Mouse (Mus musculus): ENCODE results near the gene Olfm4. TPM values are rescaled to one million over a fixed set of nuclear protein-coding genes. Genes with fewer than 3 reads are reported as not detected.
A peak's percentile ranks its signal among the peaks of the same experiment; 100 is the strongest.

Gene Olfm4
- 1.8 and 1.9 TPM in 2 replicates for polyA plus RNA-seq (2015; fragmentation: Nextera tagmentation; extraction: Ambion mirVana)

DNA sequence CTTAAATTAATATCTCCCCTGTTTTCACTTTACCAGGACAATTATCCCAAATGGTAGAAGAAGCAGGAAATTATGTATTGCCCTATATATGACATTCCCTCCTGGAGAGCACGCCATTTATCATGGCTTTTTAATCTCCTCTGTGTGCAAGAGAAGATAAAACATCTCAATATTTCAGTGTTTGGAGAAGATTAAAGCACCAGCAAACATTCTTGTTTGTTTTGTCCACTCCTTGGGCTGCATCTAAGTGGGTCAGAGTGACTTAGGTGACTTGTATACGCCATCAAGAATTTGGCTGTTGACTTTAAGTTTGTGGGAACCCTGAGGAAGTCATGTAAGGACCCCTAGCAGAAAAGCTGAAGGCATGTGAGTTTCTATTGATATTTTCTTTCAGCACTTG lies at the start of gene Olfm4:
Gene Olfm4 (plus strand): TSS at position 301 of the 400 bp plus-strand sequence.
- no peaks in the 10 kb centered on the region for H3K27me3 ChIP-seq (ENCODE audit: insufficient read depth, low read length)
- WGBS: 82% methylated on average over 2 of the region's 2 CpGs
- no peak within 1 kb of the TSS for H3K4me3 ChIP-seq (ENCODE audit: low read length)
- no peaks in the 10 kb centered on the region for H3K9me3 ChIP-seq (ENCODE audit: low read length)
- no peaks in the 10 kb centered on the region for H3K36me3 ChIP-seq (ENCODE audit: insufficient read depth, low read length)
- H3K9ac ChIP-seq (replicated peaks; ENCODE audit: low read length): no peak within 1 kb of the TSS
- no peak for ATAC-seq (ENCODE audit: low FRiP score, low TSS enrichment)
- H3K4me1 ChIP-seq (ENCODE audit: insufficient read depth, low read length): peaks cover 22% of the 10 kb centered on the region
- no peak within 1 kb of the TSS for H3K27ac ChIP-seq (ENCODE audit: low read length)
- no peak within 1 kb of the TSS for H3K4me2 ChIP-seq (replicated peaks; ENCODE audit: low read depth, low read length)

- H3K9me3 ChIP-seq (ENCODE audit: low read length): no peaks in the 10 kb centered on the region
- WGBS: 65% methylated on average over 4 of the region's 4 CpGs
- no peak overlapping the region for H3K4me2 ChIP-seq (replicated peaks; ENCODE audit: low read depth, low read length)
- no peaks in the 10 kb centered on the region for H3K27me3 ChIP-seq (ENCODE audit: insufficient read depth, low read length)
- H3K27ac ChIP-seq (ENCODE audit: low read length): no peak overlapping the region
- no peaks in the 10 kb centered on the region for H3K36me3 ChIP-seq (ENCODE audit: insufficient read depth, low read length)
- no peaks in the 10 kb centered on the region for H3K4me1 ChIP-seq (ENCODE audit: insufficient read depth, low read length)
- no peak for ATAC-seq (ENCODE audit: low FRiP score, low TSS enrichment)
- no peak overlapping the region for H3K4me3 ChIP-seq (ENCODE audit: low read length)
- H3K9ac ChIP-seq (replicated peaks; ENCODE audit: low read length): no peak overlapping the region
Observed at GRCm38 (mm10) chr14:79934426-79934825, 49.5 kb upstream of the Olfm4 start.

- no peak for ATAC-seq (ENCODE audit: low FRiP score, low TSS enrichment)
- H3K27ac ChIP-seq (ENCODE audit: low read length): no peak overlapping the region
- WGBS: 91% methylated on average over 4 of the region's 4 CpGs
Observed at GRCm38 (mm10) chr14:79936879-79937468, 46.9 kb upstream of the Olfm4 start.

DNA sequence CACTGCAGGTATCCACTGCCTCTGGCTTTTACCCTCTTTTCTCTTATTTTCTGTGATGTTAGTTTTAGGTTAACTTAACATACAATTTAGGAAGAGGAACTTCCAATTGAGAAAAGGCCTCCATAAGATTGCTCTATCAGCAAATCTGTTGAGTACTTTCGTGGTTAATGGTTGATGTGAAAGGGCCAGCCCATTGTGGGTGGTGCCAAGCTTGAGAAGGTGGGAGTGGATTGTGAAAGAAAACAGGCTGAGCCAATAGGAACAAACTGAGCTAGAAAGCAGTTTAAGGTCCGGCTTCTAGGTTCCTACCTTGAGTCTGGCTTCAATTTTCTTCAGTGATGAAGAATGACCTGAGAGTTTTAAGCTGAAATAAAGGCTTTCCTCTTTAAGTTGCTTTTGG lies 38.0 kb upstream of the Olfm4 start:
- ATAC-seq (ENCODE audit: low FRiP score, low TSS enrichment): no peak
- H3K36me3 ChIP-seq (ENCODE audit: insufficient read depth, low read length): no peaks in the 10 kb centered on the region
- H3K4me1 ChIP-seq (ENCODE audit: insufficient read depth, low read length): no peaks in the 10 kb centered on the region
- no peak overlapping the region for H3K4me3 ChIP-seq (ENCODE audit: low read length)
- no peak overlapping the region for H3K9ac ChIP-seq (replicated peaks; ENCODE audit: low read length)
- H3K27ac ChIP-seq (ENCODE audit: low read length): no peak overlapping the region
- H3K9me3 ChIP-seq (ENCODE audit: low read length): no peaks in the 10 kb centered on the region
- no peak overlapping the region for H3K4me2 ChIP-seq (replicated peaks; ENCODE audit: low read depth, low read length)
- no peaks in the 10 kb centered on the region for H3K27me3 ChIP-seq (ENCODE audit: insufficient read depth, low read length)
- 65% methylated on average over 2 of the region's 2 CpGs for WGBS

More at GRCm38 (mm10) chr14:79936879-79937468, 46.9 kb upstream of the Olfm4 start:
- Histone ChIP-seq H3K9me3 (ENCODE audit: low read length) (no peaks in the 10 kb centered on the region), H3K4me1 (ENCODE audit: insufficient read depth, low read length) (no peaks in the 10 kb centered on the region), H3K4me2 (replicated peaks; ENCODE audit: low read depth, low read length) (no peak overlapping the region), H3K9ac (replicated peaks; ENCODE audit: low read length) (no peak overlapping the region), H3K36me3 (ENCODE audit: insufficient read depth, low read length) (no peaks in the 10 kb centered on the region), H3K4me3 (ENCODE audit: low read length) (no peak overlapping the region), H3K27me3 (ENCODE audit: insufficient read depth, low read length) (no peaks in the 10 kb centered on the region)

- no peak overlapping the region for H3K4me2 ChIP-seq (replicated peaks; ENCODE audit: low read depth, low read length)
- no peaks in the 10 kb centered on the region for H3K36me3 ChIP-seq (ENCODE audit: insufficient read depth, low read length)
- H3K4me3 ChIP-seq (ENCODE audit: low read length): no peak overlapping the region
- no peak overlapping the region for H3K9ac ChIP-seq (replicated peaks; ENCODE audit: low read length)
- no peaks in the 10 kb centered on the region for H3K27me3 ChIP-seq (ENCODE audit: insufficient read depth, low read length)
- 40% methylated on average over 3 of the region's 3 CpGs for WGBS
- H3K27ac ChIP-seq (ENCODE audit: low read length): no peak overlapping the region
- ATAC-seq (ENCODE audit: low FRiP score, low TSS enrichment): peak; percentile 67; the same call in 1 of the 2 replicates
- H3K9me3 ChIP-seq (ENCODE audit: low read length): no peaks in the 10 kb centered on the region
- no peaks in the 10 kb centered on the region for H3K4me1 ChIP-seq (ENCODE audit: insufficient read depth, low read length)
Observed at GRCm38 (mm10) chr14:79955678-79956077, 28.2 kb upstream of the Olfm4 start.

GRCm38 (mm10) chr14:79957789-79958487 lies 25.9 kb upstream of the Olfm4 start:
- no peak overlapping the region for H3K4me2 ChIP-seq (replicated peaks; ENCODE audit: low read depth, low read length)
- peak; percentile 85 for ATAC-seq (ENCODE audit: low FRiP score, low TSS enrichment)
- no peak overlapping the region for H3K4me3 ChIP-seq (ENCODE audit: low read length)
- H3K9ac ChIP-seq (replicated peaks; ENCODE audit: low read length): no peak overlapping the region
- H3K27ac ChIP-seq (ENCODE audit: low read length): peak overlapping the region; percentile 40; the same call in 1 of the 2 replicates
- peaks cover 4% of the 10 kb centered on the region; the same call in 1 of the 2 replicates for H3K4me1 ChIP-seq (ENCODE audit: insufficient read depth, low read length)
- no peaks in the 10 kb centered on the region for H3K9me3 ChIP-seq (ENCODE audit: low read length)
- WGBS: 28% methylated on average over 15 of the region's 15 CpGs
- H3K36me3 ChIP-seq (ENCODE audit: insufficient read depth, low read length): no peaks in the 10 kb centered on the region
- no peaks in the 10 kb centered on the region for H3K27me3 ChIP-seq (ENCODE audit: insufficient read depth, low read length)

DNA sequence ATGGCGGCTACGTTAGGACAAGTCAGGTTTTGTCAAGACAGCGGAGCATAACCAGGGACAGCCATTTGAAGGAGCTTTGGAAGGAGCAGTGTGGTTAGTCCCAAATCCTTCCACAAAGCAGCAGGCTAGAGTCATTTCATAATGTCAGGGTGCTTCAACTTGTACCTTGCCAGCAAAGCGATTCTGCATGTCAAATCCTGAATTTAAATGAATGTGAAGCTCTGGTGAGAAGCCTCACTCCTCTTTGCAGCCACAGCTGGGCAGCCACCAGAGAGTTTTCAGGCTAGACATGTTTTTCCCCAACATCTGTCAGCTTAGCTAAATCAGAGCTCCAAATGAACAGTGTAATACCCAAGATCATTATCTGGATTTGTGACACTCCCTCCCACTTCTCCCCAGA lies 22.7 kb upstream of the Olfm4 start:
- Histone ChIP-seq H3K27ac (ENCODE audit: low read length) (no peak overlapping the region), H3K36me3 (ENCODE audit: insufficient read depth, low read length) (no peaks in the 10 kb centered on the region), H3K4me3 (ENCODE audit: low read length) (no peak overlapping the region), H3K27me3 (ENCODE audit: insufficient read depth, low read length) (no peaks in the 10 kb centered on the region), H3K4me2 (replicated peaks; ENCODE audit: low read depth, low read length) (no peak overlapping the region), H3K9ac (replicated peaks; ENCODE audit: low read length) (no peak overlapping the region), H3K9me3 (ENCODE audit: low read length) (no peaks in the 10 kb centered on the region), H3K4me1 (ENCODE audit: insufficient read depth, low read length) (peaks cover 13% of the 10 kb centered on the region; the same call in 1 of the 2 replicates)
- WGBS: 69% methylated on average over 4 of the region's 4 CpGs
- ATAC-seq (ENCODE audit: low FRiP score, low TSS enrichment): no peak

DNA sequence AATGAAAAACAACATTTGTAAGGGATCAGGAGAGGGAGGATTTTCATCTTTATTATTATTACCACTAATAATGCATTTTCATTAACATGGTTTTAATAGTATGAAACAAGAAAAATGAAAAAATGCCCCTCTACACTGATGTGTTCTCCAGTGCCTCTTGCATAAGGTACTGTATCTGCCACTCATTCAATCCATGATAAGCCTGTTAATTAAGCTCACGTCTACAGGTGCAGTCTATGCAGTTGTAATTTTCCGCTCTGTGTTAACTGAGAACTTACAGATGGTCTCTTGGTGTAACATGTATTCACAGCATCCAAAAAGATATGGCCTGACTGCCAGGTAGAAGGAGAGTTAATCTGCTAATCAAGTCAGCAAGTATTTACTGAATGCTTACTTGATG lies 22.3 kb upstream of the Olfm4 start:
- Histone ChIP-seq H3K27me3 (ENCODE audit: insufficient read depth, low read length) (no peaks in the 10 kb centered on the region), H3K4me3 (ENCODE audit: low read length) (no peak overlapping the region), H3K4me2 (replicated peaks; ENCODE audit: low read depth, low read length) (no peak overlapping the region), H3K4me1 (ENCODE audit: insufficient read depth, low read length) (peaks cover 13% of the 10 kb centered on the region; the same call in 1 of the 2 replicates), H3K27ac (ENCODE audit: low read length) (no peak overlapping the region), H3K9me3 (ENCODE audit: low read length) (no peaks in the 10 kb centered on the region), H3K9ac (replicated peaks; ENCODE audit: low read length) (no peak overlapping the region), H3K36me3 (ENCODE audit: insufficient read depth, low read length) (no peaks in the 10 kb centered on the region)
- no peak for ATAC-seq (ENCODE audit: low FRiP score, low TSS enrichment)
- WGBS: 76% methylated on average over 2 of the region's 2 CpGs

GRCm38 (mm10) chr14:79970165-79970564 lies 13.7 kb upstream of the Olfm4 start:
- Histone ChIP-seq H3K4me3 (ENCODE audit: low read length) (no peak overlapping the region), H3K36me3 (ENCODE audit: insufficient read depth, low read length) (no peaks in the 10 kb centered on the region), H3K27ac (ENCODE audit: low read length) (no peak overlapping the region), H3K4me1 (ENCODE audit: insufficient read depth, low read length) (0 out of 2 replicates have a peak, but pooled peaks cover 5% of the 10 kb centered on the region), H3K9ac (replicated peaks; ENCODE audit: low read length) (no peak overlapping the region), H3K4me2 (replicated peaks; ENCODE audit: low read depth, low read length) (no peak overlapping the region), H3K9me3 (ENCODE audit: low read length) (no peaks in the 10 kb centered on the region), H3K27me3 (ENCODE audit: insufficient read depth, low read length) (no peaks in the 10 kb centered on the region)
- ATAC-seq (ENCODE audit: low FRiP score, low TSS enrichment): no peak
- WGBS: 51% methylated on average over 3 of the region's 3 CpGs
